Mouse (Mus musculus): ENCODE data around the gene Sema6d.

GRCm38 (mm10) chr2:124418319-124418718 is 328.6 kb downstream of the Sema6d start:
- TF ChIP-seq CTCF (IDR thresholded peaks at IDR 0.05; ENCODE audit: borderline replicate concordance, insufficient read depth, low read depth, low read length) (no peak), POLR2A (IDR thresholded peaks at IDR 0.05; ENCODE audit: borderline replicate concordance, insufficient read depth, low read length) (no peak)
